8 mouse cellular contexts compared by ENCODE assay signal in genomic region chr8:126852663-126853390, GRCm38 (mm10).
DNase-seq lines count a peak whose midpoint lies in the region; ATAC-seq and TF ChIP-seq lines count a peak whose summit lies in the region.

No protein-coding gene starts in this region.

- TF ChIP-seq POLR2A in heart, adult 2 months (IDR thresholded peaks at IDR 0.05; ENCODE audit: insufficient read depth, low read depth, low read length): 0 out of 2 replicates have a peak, but pooled peaks have one; percentile 13

- WGBS in heart, adult 2 months: 50% methylated on average over 10 of the region's 10 CpGs
- whole genome bisulfite sequencing in kidney, embryonic 14.5 days: 53% methylated on average over 10 of the region's 10 CpGs

- no peaks in the 10 kb centered on the region for H3K9me3 ChIP-seq in kidney, embryonic 14.5 days (ENCODE audit: control insufficient read depth, low read length)

- H3K27me3 ChIP-seq in heart, adult 2 months (ENCODE audit: control insufficient read depth, insufficient read depth, low read length): no peaks in the 10 kb centered on the region
- no peaks in the 10 kb centered on the region for H3K27me3 ChIP-seq in kidney, embryonic 14.5 days (ENCODE audit: control insufficient read depth, insufficient read depth, low read length)

- TF ChIP-seq EP300 in heart, adult 2 months (IDR thresholded peaks at IDR 0.05; ENCODE audit: insufficient read depth, low read depth, low read length): peak; percentile 88

- H3K9ac ChIP-seq in heart, adult 2 months (ENCODE audit: low read depth, low read length): peak overlapping the region; percentile 8
- no peak overlapping the region for H3K9ac ChIP-seq in kidney, embryonic 14.5 days (ENCODE audit: low read depth, low read length)

- H3K4me3 ChIP-seq in heart, adult 2 months: no peak overlapping the region
- no peak overlapping the region for H3K4me3 ChIP-seq in kidney, embryonic 14.5 days (ENCODE audit: low read length)

- H3K27ac ChIP-seq in heart, adult 2 months: peak overlapping the region; percentile 84
- H3K27ac ChIP-seq in kidney, embryonic 14.5 days (ENCODE audit: low read depth, low read length): peak overlapping the region; percentile 77

- peak; percentile 60 for DNase-seq in 3134 (ENCODE audit: extremely low read depth, insufficient read length, low spot score)
- DNase-seq in CD4-positive helper T cell, adult 2 months (ENCODE audit: low read depth, low spot score): peak; percentile 59
- DNase-seq in heart, adult 2 months: peak; percentile 66 to 84
- DNase-seq in lung, postnatal 36 days: peak; percentile 85
- DNase-seq in frontal cortex, postnatal 25 days (ENCODE audit: low spot score in 2 of 2): no peak
- no peak for DNase-seq in gastrocnemius, postnatal 4 days (ENCODE audit: low spot score in 2 of 2)

- no peaks in the 10 kb centered on the region for H3K79me2 ChIP-seq in heart, adult 2 months (replicated peaks; ENCODE audit: control insufficient read depth, insufficient read depth, low read length)

- no peak for TF ChIP-seq CTCF in heart, adult 2 months (IDR thresholded peaks at IDR 0.05)

- peaks cover 32% of the 10 kb centered on the region for H3K4me1 ChIP-seq in heart, adult 2 months (ENCODE audit: control insufficient read depth, insufficient read depth, low read length)
- H3K4me1 ChIP-seq in kidney, embryonic 14.5 days (ENCODE audit: control insufficient read depth, insufficient read depth, low read length): peaks cover 21% of the 10 kb centered on the region

- ATAC-seq in kidney, embryonic 14.5 days (ENCODE audit: low FRiP score, low TSS enrichment): no peak
- no peak for ATAC-seq in activated CD4-positive, CD25-positive, alpha-beta regulatory T cell, adult 4 months

- intact Hi-C loops in heart, adult 2 months (cut with DNase I): no loop called here

- no peak overlapping the region for H3K4me2 ChIP-seq in kidney, embryonic 14.5 days (replicated peaks; ENCODE audit: low read depth, low read length)

- no peaks in the 10 kb centered on the region for H3K36me3 ChIP-seq in heart, adult 2 months (ENCODE audit: control insufficient read depth, insufficient read depth, low read length)
- H3K36me3 ChIP-seq in kidney, embryonic 14.5 days (ENCODE audit: control insufficient read depth, insufficient read depth, low read length): no peaks in the 10 kb centered on the region

Comparison
In these comparisons a context has a peak if more than half of its experiments do, and no peak if none do; other contexts are left out.
1. DNase-seq: peak in 3134 (single experiment), CD4-positive helper T cell, adult 2 months (single experiment), heart, adult 2 months (2 of 2) and lung, postnatal 36 days (single experiment); none in frontal cortex, postnatal 25 days (0 of 2) and gastrocnemius, postnatal 4 days (0 of 2).